Mouse (Mus musculus) heart, adult 2 months (tissue): ENCODE measurements around the gene Usp54. TPM values are rescaled to one million over a fixed set of nuclear protein-coding genes. Genes with fewer than 3 reads are reported as not detected.

Source experiments
- DNase-seq, 2 experiments: peaks; one replicate each; pipeline ENCODE4 v3.0.0; 2021
- H3K27ac ChIP-seq: fragments of 200-600 bp; 2 replicates; pipeline ENCODE4 v1.8.1; 2022
- H3K27me3 ChIP-seq: fragments of 200-500 bp; 2 replicates; pipeline ENCODE4 v1.6.1; 2012; ENCODE audit warnings: mild to moderate bottlenecking, low read length, inconsistent platforms, mixed read lengths; ENCODE audit not compliant: control insufficient read depth, insufficient read depth
- H3K36me3 ChIP-seq: fragments of 200-500 bp; 2 replicates; pipeline ENCODE4 v1.6.1; 2012; ENCODE audit warnings: low read length, inconsistent platforms; ENCODE audit not compliant: control insufficient read depth, insufficient read depth
- H3K4me1 ChIP-seq: fragments of 200-500 bp; 2 replicates; pipeline ENCODE4 v1.6.1; 2011; ENCODE audit warnings: low read length; ENCODE audit not compliant: control insufficient read depth, insufficient read depth
- H3K4me3 ChIP-seq: fragments of 200-600 bp; 2 replicates; pipeline ENCODE4 v1.8.1; 2022
- H3K79me2 ChIP-seq: fragments of 200-500 bp; replicated peaks from 2 replicates; pipeline ENCODE4 v1.6.1; 2012; ENCODE audit warnings: mild to moderate bottlenecking, inconsistent platforms, low read length, moderate library complexity, mixed read lengths; ENCODE audit not compliant: control insufficient read depth, insufficient read depth
- H3K9ac ChIP-seq: fragments of 200-500 bp; 2 replicates; pipeline ENCODE4 v1.6.1; 2012; ENCODE audit warnings: low read depth, mild to moderate bottlenecking, control low read depth, inconsistent platforms, low read length, mixed read lengths
- CTCF ChIP-seq: fragments of 200-600 bp; IDR thresholded peaks from 2 replicates; pipeline ENCODE4 v1.8.1; 2022; ENCODE audit warnings: antibody characterized with exemption, mild to moderate bottlenecking, moderate library complexity
- EP300 ChIP-seq: fragments of 200-500 bp; IDR thresholded peaks from 2 replicates; pipeline ENCODE4 v1.6.1; 2011; ENCODE audit warnings: low read depth, low read length, control low read depth; ENCODE audit not compliant: insufficient read depth
- POLR2A ChIP-seq: fragments of 200-500 bp; IDR thresholded peaks from 2 replicates; pipeline ENCODE4 v1.6.1; 2011; ENCODE audit warnings: mild to moderate bottlenecking, low read depth, low read length, control low read depth; ENCODE audit not compliant: insufficient read depth
- WGBS: fragments of 180-500 bp; shearing (Covaris S2); methylation state at CpG from one replicate; pipeline ENCODE4 v1.1.7; 2018; 5-methylcytosine and 5-hydroxymethylcytosine counted together
- intact Hi-C: fragments of 180-260 bp; cut with DNase I; formaldehyde crosslinking; loops from one replicate; pipeline ENCODE4 v1.15.1; 2025
- polyA plus RNA-seq: library from polyadenylated mRNA; depleted of rRNA; stranded (reverse); fragments of >200 nt; gene quantifications from 2 replicates; pipeline ENCODE4 v1.2.3, GENCODE M21; 2012
- total RNA-seq, 2 experiments: library from RNA; stranded (reverse); gene quantifications; 2 replicates each; pipeline ENCODE4 v1.2.3; 2021

Gene Usp54
- total and polyA plus RNA-seq, 3 experiments: 10.9 to 16.2 (median 14.1) TPM

DNA sequence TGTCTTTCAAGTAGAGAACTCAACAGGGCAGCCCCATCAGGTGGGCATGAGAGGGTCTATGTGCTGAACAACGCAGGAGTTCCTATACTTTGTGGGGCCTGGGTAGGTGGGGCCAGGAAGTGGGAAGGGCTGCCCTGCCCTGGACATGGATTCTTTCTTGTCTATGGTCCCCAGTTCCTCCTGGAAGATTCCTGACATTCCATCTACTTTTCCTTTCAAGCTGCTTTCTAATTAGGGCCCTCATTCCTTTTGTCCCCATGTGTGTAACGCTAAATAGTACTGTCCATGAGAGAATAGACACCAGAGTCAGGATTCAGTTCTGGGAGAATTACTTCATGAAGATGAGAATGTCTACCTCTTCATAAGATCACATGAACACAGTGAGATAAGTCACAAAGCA, 22.7 kb upstream of the Usp54 start:
- 31% methylated on average over 2 of the region's 2 CpGs for whole genome bisulfite sequencing
- intact Hi-C loops: no loop called here

DNA sequence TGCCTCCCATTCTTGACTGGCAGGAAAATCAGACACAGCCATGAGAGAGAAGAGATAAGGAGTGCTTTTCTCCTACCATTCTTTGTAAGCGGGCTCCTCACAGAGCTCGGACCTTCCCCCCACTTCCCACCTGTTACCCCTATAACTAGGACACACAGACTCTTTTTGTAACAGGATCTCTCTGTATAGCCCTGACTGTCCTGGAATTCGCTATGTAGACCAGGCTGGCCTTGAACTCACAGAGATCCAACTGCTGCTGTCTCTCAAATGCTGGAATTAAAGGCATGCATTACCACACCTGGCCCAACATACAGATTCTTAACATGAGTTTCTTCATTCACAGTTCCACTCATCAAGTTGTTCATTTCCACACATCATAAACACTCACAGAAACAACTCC, 21.9 kb upstream of the Usp54 start:
- 64% methylated on average over 3 of the region's 3 CpGs for WGBS
- intact Hi-C loops: no loop called here

More for the DNA sequence above, 22.7 kb upstream of the Usp54 start:
- H3K27ac ChIP-seq: peak overlapping the region; percentile 96
- H3K4me1 ChIP-seq: no peaks in the 10 kb centered on the region; the same call in 1 of the 2 replicates
- no peaks in the 10 kb centered on the region for H3K79me2 ChIP-seq
- H3K9ac ChIP-seq: no peak overlapping the region
- H3K4me3 ChIP-seq: peak overlapping the region; percentile 17; the same call in 1 of the 2 replicates
- DNase-seq: no peak
- H3K36me3 ChIP-seq: no peaks in the 10 kb centered on the region
- no peaks in the 10 kb centered on the region for H3K27me3 ChIP-seq
- TF ChIP-seq POLR2A (peak; percentile 29; the same call in 1 of the 2 replicates), EP300 (no peak)

DNA sequence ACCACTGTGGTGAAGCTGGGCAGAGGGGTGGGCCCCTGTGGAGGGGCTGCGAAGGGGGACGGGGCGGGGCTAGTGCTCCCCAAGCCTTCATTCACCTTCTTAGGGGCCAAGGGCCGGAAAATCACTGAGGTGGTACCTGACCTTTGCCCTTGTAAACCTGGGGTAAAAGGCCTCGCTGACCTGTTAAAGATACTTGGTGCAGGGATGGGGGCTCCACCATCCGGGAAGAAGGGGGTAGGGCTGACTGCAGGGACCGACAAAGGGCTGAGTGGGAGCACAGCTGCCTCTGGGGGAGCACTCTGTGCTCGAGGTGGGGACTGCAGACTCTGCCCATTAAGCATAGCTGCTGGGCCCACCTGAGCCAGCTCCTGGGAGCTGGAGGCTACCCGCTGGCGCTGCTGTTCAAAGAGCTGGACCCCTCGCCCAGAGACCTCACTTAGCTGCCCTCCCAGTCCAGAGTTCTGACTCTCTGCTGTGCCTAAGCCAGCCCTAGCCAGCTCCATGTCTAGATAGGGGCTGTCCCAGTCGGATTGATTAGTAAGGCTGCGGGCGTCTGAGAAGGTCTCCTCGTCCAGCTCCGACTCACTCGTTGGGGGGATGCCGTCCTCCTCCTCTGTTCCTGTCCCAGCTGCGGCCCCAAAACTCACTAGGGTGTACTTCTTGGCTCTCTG, 20.9 kb upstream of the Usp54 start:
- no peak for DNase-seq
- H3K27me3 ChIP-seq: no peaks in the 10 kb centered on the region

More for the DNA sequence above, 21.9 kb upstream of the Usp54 start:
- H3K27me3 ChIP-seq: no peaks in the 10 kb centered on the region
- no peak overlapping the region; the same call in 1 of the 2 replicates for H3K4me3 ChIP-seq
- H3K79me2 ChIP-seq: no peaks in the 10 kb centered on the region
- no peak for TF ChIP-seq CTCF
- 0 out of 2 replicates have a peak, but pooled peaks have one; percentile 24 for TF ChIP-seq POLR2A
- no peak overlapping the region; the same call in 1 of the 2 replicates for H3K9ac ChIP-seq
- no peaks in the 10 kb centered on the region for H3K36me3 ChIP-seq
- H3K27ac ChIP-seq: peak overlapping the region; percentile 96
- H3K4me1 ChIP-seq: no peaks in the 10 kb centered on the region; the same call in 1 of the 2 replicates
- DNase-seq: no peak

DNA sequence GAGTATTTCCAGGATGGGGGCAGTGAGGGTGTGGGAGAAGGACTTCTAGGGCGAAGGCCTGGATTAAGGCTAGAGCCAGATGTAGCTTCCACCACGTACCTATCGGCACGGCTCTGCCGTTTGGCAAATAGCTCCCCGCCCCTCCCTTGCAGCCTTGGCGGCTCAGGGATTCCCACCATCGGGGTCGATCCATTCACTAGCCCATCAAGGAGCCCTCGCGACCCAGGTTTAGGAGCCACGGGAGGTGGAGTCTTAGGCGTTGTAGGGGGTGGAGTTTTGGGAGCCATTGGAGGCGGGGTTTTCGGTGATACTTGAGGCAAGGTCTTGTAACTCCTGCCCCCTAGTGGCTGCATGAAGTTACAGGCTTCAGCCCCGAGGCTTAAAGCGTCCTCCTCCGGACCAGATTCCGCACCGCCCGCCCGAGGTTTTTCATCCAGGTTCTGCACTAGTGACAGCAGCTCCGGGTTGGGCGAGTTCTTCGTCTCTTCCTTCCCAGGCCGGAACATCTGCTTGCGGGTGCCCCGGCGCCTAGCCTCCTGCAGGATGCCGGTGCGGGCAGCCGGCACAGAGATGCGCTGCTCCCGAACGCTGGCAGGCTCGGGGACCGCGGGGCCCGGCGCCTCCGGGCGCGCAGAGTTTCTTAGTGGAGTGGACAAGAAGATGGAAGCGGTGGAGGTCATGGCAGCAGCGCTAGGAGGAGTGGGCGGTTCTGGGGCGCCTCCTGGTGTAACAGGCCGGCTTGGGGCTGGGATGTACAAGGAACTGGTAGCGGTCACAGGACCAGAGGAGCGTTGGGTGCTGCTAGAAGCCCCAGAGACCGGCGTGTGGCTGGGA, 20.2 kb upstream of the Usp54 start:
- 1% methylated on average over 52 of the region's 52 CpGs for WGBS
- H3K4me3 ChIP-seq: peak overlapping the region; percentile 73
- no peaks in the 10 kb centered on the region for H3K79me2 ChIP-seq
- DNase-seq: peak; percentile 89 to 93
- H3K4me1 ChIP-seq: no peaks in the 10 kb centered on the region; the same call in 1 of the 2 replicates
- peak overlapping the region; percentile 96 for H3K27ac ChIP-seq
- no peaks in the 10 kb centered on the region for H3K36me3 ChIP-seq
- peak overlapping the region; percentile 81 for H3K9ac ChIP-seq
- intact Hi-C loops: loop anchor here (2.0 kb wide), 1 partner anchor 20 kb away; the partner anchor contains the start of gene Usp54
- TF ChIP-seq POLR2A (peak; percentile 70; the same call in 1 of the 2 replicates), EP300 (peak; percentile 43; the same call in 1 of the 2 replicates), CTCF (peak; percentile 89)
- H3K27me3 ChIP-seq: no peaks in the 10 kb centered on the region

More for the DNA sequence above, 20.9 kb upstream of the Usp54 start:
- Histone ChIP-seq H3K4me1 (no peaks in the 10 kb centered on the region; the same call in 1 of the 2 replicates), H3K4me3 (peak overlapping the region; percentile 73), H3K27ac (peak overlapping the region; percentile 96), H3K36me3 (no peaks in the 10 kb centered on the region), H3K9ac (peak overlapping the region; percentile 81), H3K79me2 (no peaks in the 10 kb centered on the region)
- intact Hi-C loops: loop anchor here (2.0 kb wide), 1 partner anchor 21 kb away; the partner anchor contains the start of gene Usp54
- TF ChIP-seq CTCF (no peak), POLR2A (no peak), EP300 (no peak)
- 20% methylated on average over 19 of the region's 19 CpGs for WGBS

GRCm38 (mm10) chr14:20659687-20660086, 18.8 kb upstream of the Usp54 start:
- H3K4me1 ChIP-seq: peaks cover 3% of the 10 kb centered on the region
- 96% methylated on average over 7 of the region's 7 CpGs for whole genome bisulfite sequencing
- no peak overlapping the region for H3K9ac ChIP-seq
- H3K27ac ChIP-seq: no peak overlapping the region
- DNase-seq: no peak
- no peak overlapping the region for H3K4me3 ChIP-seq
- 0 out of 2 replicates have a peak, but pooled peaks have one; percentile 25 for TF ChIP-seq EP300
- no peak for TF ChIP-seq CTCF
- peak; percentile 53; the same call in 1 of the 2 replicates for TF ChIP-seq POLR2A
- H3K36me3 ChIP-seq: no peaks in the 10 kb centered on the region
- no peaks in the 10 kb centered on the region for H3K79me2 ChIP-seq
- intact Hi-C loops: loop anchor here (2.0 kb wide), 1 partner anchor 19 kb away; the partner anchor contains the start of gene Usp54
- no peaks in the 10 kb centered on the region for H3K27me3 ChIP-seq
